ENCODE assay signal across 8 mouse cellular contexts in genomic region chr11:117330076-117330950, GRCm38 (mm10).
DNase-seq lines count a peak whose midpoint lies in the region; ATAC-seq and TF ChIP-seq lines count a peak whose summit lies in the region.

No protein-coding gene starts in this region.

- no peak for TF ChIP-seq CTCF in MEL (IDR thresholded peaks at IDR 0.05 in 2 of 3, conservative IDR thresholded peaks at IDR 0.05 in 1 of 3; ENCODE audit: control insufficient read depth in 1 of 3, insufficient read depth in 1 of 3, low read depth in 2 of 3, low read length in 3 of 3, poor library complexity in 1 of 3, severe bottlenecking in 1 of 3)

- H3K36me3 ChIP-seq in heart, embryonic 16.5 days (ENCODE audit: control insufficient read depth, insufficient read depth), result no peaks in the 10 kb centered on the region
- H3K36me3 ChIP-seq in MEL (ENCODE audit: control insufficient read depth in 1 of 2, insufficient read depth in 2 of 2, low read length in 2 of 2), result peaks cover 0 to 37% of the 10 kb centered on the region in 2 experiments; a peak in 2 of 4 replicates
- no peaks in the 10 kb centered on the region for H3K36me3 ChIP-seq in hindbrain, embryonic 11.5 days (ENCODE audit: control insufficient read depth, insufficient read depth, low read length)
- H3K36me3 ChIP-seq in liver, embryonic 15.5 days (replicated peaks), result no peaks in the 10 kb centered on the region

- no peak for ATAC-seq in heart, embryonic 16.5 days (replicated peaks; ENCODE audit: extremely low read depth, insufficient read depth, low FRiP score)
- no peak for ATAC-seq in hindbrain, embryonic 11.5 days (ENCODE audit: low FRiP score)
- ATAC-seq in liver, embryonic 15.5 days (ENCODE audit: insufficient read depth), result no peak

- intact Hi-C loops in heart, postnatal 10 days (cut with DNase I), result no loop called here

- H3K9me3 ChIP-seq in heart, embryonic 16.5 days (replicated peaks; ENCODE audit: control insufficient read depth, low read length), result no peaks in the 10 kb centered on the region
- no peaks in the 10 kb centered on the region for H3K9me3 ChIP-seq in MEL (replicated peaks; ENCODE audit: insufficient read depth, low read length)
- H3K9me3 ChIP-seq in hindbrain, embryonic 11.5 days (ENCODE audit: control insufficient read depth, low read length), result no peaks in the 10 kb centered on the region
- no peaks in the 10 kb centered on the region for H3K9me3 ChIP-seq in liver, embryonic 15.5 days (replicated peaks)

- peaks cover 67% of the 10 kb centered on the region for H3K4me1 ChIP-seq in heart, embryonic 16.5 days (ENCODE audit: control insufficient read depth, insufficient read depth, low read length)
- H3K4me1 ChIP-seq in MEL (ENCODE audit: control insufficient read depth in 1 of 2, insufficient read depth in 2 of 2, low read length in 2 of 2), result peaks cover 22 to 57% of the 10 kb centered on the region in 2 experiments
- peaks cover 31% of the 10 kb centered on the region for H3K4me1 ChIP-seq in hindbrain, embryonic 11.5 days (replicated peaks; ENCODE audit: control insufficient read depth, insufficient read depth, low read length)
- peaks cover 84% of the 10 kb centered on the region for H3K4me1 ChIP-seq in liver, embryonic 15.5 days (replicated peaks)

- H3K4me3 ChIP-seq in heart, embryonic 16.5 days (ENCODE audit: low read length), result no peak overlapping the region
- peak overlapping the region in 1 of 2 experiments; percentile 6; a peak in 1 of 4 replicates for H3K4me3 ChIP-seq in MEL (ENCODE audit: control insufficient read depth in 1 of 2, insufficient read depth in 1 of 2, low read depth in 2 of 2, low read length in 2 of 2)
- no peak overlapping the region for H3K4me3 ChIP-seq in hindbrain, embryonic 11.5 days (ENCODE audit: low read depth, low read length)
- no peak overlapping the region for H3K4me3 ChIP-seq in liver, embryonic 15.5 days (replicated peaks)

- WGBS in heart, embryonic 16.5 days, result 63% methylated on average over 12 of the region's 12 CpGs
- 72% methylated on average over 12 of the region's 12 CpGs for WGBS in hindbrain, embryonic 11.5 days
- 28% methylated on average over 12 of the region's 12 CpGs for WGBS in liver, embryonic 15.5 days (ENCODE audit: insufficient replicate concordance)

- TF ChIP-seq RAD21 in MEL (IDR thresholded peaks at IDR 0.05; ENCODE audit: low read depth, low read length), result no peak

- H3K9ac ChIP-seq in heart, embryonic 16.5 days (ENCODE audit: low read length), result no peak overlapping the region
- peak overlapping the region; percentile 76 for H3K9ac ChIP-seq in MEL (ENCODE audit: control insufficient read depth, low read depth, low read length, poor library complexity, severe bottlenecking)
- H3K9ac ChIP-seq in hindbrain, embryonic 11.5 days (ENCODE audit: low read depth, low read length), result 0 out of 2 replicates have a peak overlapping the region, but pooled peaks have one; percentile 94
- H3K9ac ChIP-seq in liver, embryonic 15.5 days, result no peak overlapping the region

- H3K27ac ChIP-seq in heart, embryonic 16.5 days (ENCODE audit: low read length), result peak overlapping the region; percentile 52; the same call in 1 of the 2 replicates
- H3K27ac ChIP-seq in MEL (ENCODE audit: control insufficient read depth, low read depth, low read length), result peak overlapping the region; percentile 83
- peak overlapping the region; percentile 98; the same call in 1 of the 2 replicates for H3K27ac ChIP-seq in hindbrain, embryonic 11.5 days (ENCODE audit: low read depth, low read length)
- peak overlapping the region; percentile 79 for H3K27ac ChIP-seq in liver, embryonic 15.5 days (replicated peaks)

- TF ChIP-seq POLR2A in MEL (IDR thresholded peaks at IDR 0.05; ENCODE audit: control insufficient read depth in 1 of 2, insufficient read depth in 1 of 2, low read depth in 1 of 2, low read length in 2 of 2, poor library complexity in 1 of 2), result no peak

- H3K4me2 ChIP-seq in heart, embryonic 16.5 days (ENCODE audit: low read depth, low read length), result no peak overlapping the region
- H3K4me2 ChIP-seq in hindbrain, embryonic 11.5 days (replicated peaks; ENCODE audit: low read depth, low read length), result no peak overlapping the region
- peak overlapping the region; percentile 78; the same call in 1 of the 2 replicates for H3K4me2 ChIP-seq in liver, embryonic 15.5 days

- H3K27me3 ChIP-seq in heart, embryonic 16.5 days (ENCODE audit: control insufficient read depth, insufficient read depth, low read length), result no peaks in the 10 kb centered on the region
- no peaks in the 10 kb centered on the region for H3K27me3 ChIP-seq in MEL (ENCODE audit: control insufficient read depth in 1 of 2, insufficient read depth in 2 of 2, low read length in 2 of 2)
- H3K27me3 ChIP-seq in hindbrain, embryonic 11.5 days (ENCODE audit: control insufficient read depth, insufficient read depth, low read length), result no peaks in the 10 kb centered on the region
- H3K27me3 ChIP-seq in liver, embryonic 15.5 days, result no peaks in the 10 kb centered on the region

- H3K79me2 ChIP-seq in MEL (ENCODE audit: control insufficient read depth, insufficient read depth, low read length, poor library complexity), result peaks cover 42% of the 10 kb centered on the region

- DNase-seq in heart, postnatal 10 days, result no peak
- DNase-seq in MEL (ENCODE audit: low read depth, low spot score), result peak; percentile 78
- no peak for DNase-seq in hindbrain, embryonic 11.5 days (ENCODE audit: low spot score)
- no peak for DNase-seq in cerebellum, postnatal 36 days
- no peak for DNase-seq in c-Kit-positive CD71-positive TER-119-positive erythroid progenitor cells, embryonic 14.5 days (ENCODE audit: low spot score)
- DNase-seq in urinary bladder, postnatal 14 days (ENCODE audit: low spot score), result no peak

- peak; percentile 35 to 43; a peak in 2 of 4 replicates for TF ChIP-seq EP300 in MEL (IDR thresholded peaks at IDR 0.05; ENCODE audit: low read depth in 1 of 2, low read length in 2 of 2)

TF ChIP-seq in MEL, 35 proteins besides CTCF, POLR2A, EP300 and RAD21 (continues in another document):
- TF ChIP-seq MYB (IDR thresholded peaks at IDR 0.05; ENCODE audit: low read depth, low read length) (no peak), POLR2AphosphoS2 (IDR thresholded peaks at IDR 0.05; ENCODE audit: low read length) (0 out of 2 replicates have a peak, but pooled peaks have one; percentile 15), TCF12 (IDR thresholded peaks at IDR 0.05; ENCODE audit: low read depth, low read length) (0 out of 2 replicates have a peak, but pooled peaks have one; percentile 17), GABPA (IDR thresholded peaks at IDR 0.05; ENCODE audit: low read depth, low read length) (no peak), BHLHE40 (IDR thresholded peaks at IDR 0.05; ENCODE audit: borderline replicate concordance, low read depth, low read length) (no peak), ZC3H11A (IDR thresholded peaks at IDR 0.05; ENCODE audit: low read depth, low read length) (peak; percentile 1; the same call in 1 of the 2 replicates), ZMIZ1 (IDR thresholded peaks at IDR 0.05; ENCODE audit: low read depth, low read length) (no peak), TAL1 (IDR thresholded peaks at IDR 0.05; ENCODE audit: low read length) (no peak), SMC3 (IDR thresholded peaks at IDR 0.05; ENCODE audit: low read depth, low read length) (0 out of 2 replicates have a peak, but pooled peaks have one; percentile 7), TBP (IDR thresholded peaks at IDR 0.05; ENCODE audit: low read depth, low read length) (no peak), RCOR1 (IDR thresholded peaks at IDR 0.05; ENCODE audit: low read depth, low read length) (peak; percentile 45; the same call in 1 of the 2 replicates), USF1 (IDR thresholded peaks at IDR 0.05; ENCODE audit: low read depth, low read length) (peak; percentile 86), MAFK (IDR thresholded peaks at IDR 0.05; ENCODE audit: borderline replicate concordance, low read depth, low read length) (no peak), MAX (IDR thresholded peaks at IDR 0.05; ENCODE audit: low read length) (peak; percentile 93), MYC (IDR thresholded peaks at IDR 0.05; ENCODE audit: low read depth, low read length) (peak; percentile 93), UBTF (IDR thresholded peaks at IDR 0.05; ENCODE audit: borderline replicate concordance, insufficient read depth, low read depth, low read length) (no peak), MXI1 (IDR thresholded peaks at IDR 0.05; ENCODE audit: low read depth, low read length) (peak; percentile 71), POLR2AphosphoS5 (IDR thresholded peaks at IDR 0.05; ENCODE audit: borderline replicate concordance, low read depth, low read length) (no peak), MAZ (IDR thresholded peaks at IDR 0.05; ENCODE audit: low read depth, low read length) (peak; percentile 77; the same call in 1 of the 2 replicates), CHD2 (IDR thresholded peaks at IDR 0.05; ENCODE audit: low read length) (no peak), ELF1 (IDR thresholded peaks at IDR 0.05; ENCODE audit: low read depth, low read length) (no peak), MEF2A (IDR thresholded peaks at IDR 0.05; ENCODE audit: extremely low read depth, insufficient replicate concordance, low read depth, low read length, poor library complexity, severe bottlenecking) (no peak), SIN3A (IDR thresholded peaks at IDR 0.05; ENCODE audit: low read length) (peak; percentile 61; the same call in 1 of the 2 replicates), USF2 (IDR thresholded peaks at IDR 0.05; ENCODE audit: borderline replicate concordance in 1 of 2, insufficient read depth in 1 of 2, low read depth in 1 of 2, low read length in 2 of 2) (no peak), NELFE (IDR thresholded peaks at IDR 0.05; ENCODE audit: low read depth, low read length) (0 out of 2 replicates have a peak, but pooled peaks have one; percentile 1), HCFC1 (IDR thresholded peaks at IDR 0.05; ENCODE audit: low read depth, low read length) (0 out of 2 replicates have a peak, but pooled peaks have one; percentile 14), CHD1 (IDR thresholded peaks at IDR 0.05; ENCODE audit: low read depth, low read length) (peak; percentile 77; the same call in 1 of the 2 replicates), ETS1 (IDR thresholded peaks at IDR 0.05; ENCODE audit: low read depth, low read length) (peak; percentile 34; the same call in 1 of the 2 replicates), KAT2A (conservative IDR thresholded peaks at IDR 0.05; ENCODE audit: low read depth, low read length) (no peak), NRF1 (IDR thresholded peaks at IDR 0.05; ENCODE audit: insufficient read depth, low read depth, low read length, poor library complexity, severe bottlenecking) (no peak), ZNF384 (IDR thresholded peaks at IDR 0.05; ENCODE audit: low read depth, low read length) (no peak), GATA1 (IDR thresholded peaks at IDR 0.05; ENCODE audit: low read depth, low read length) (0 out of 2 replicates have a peak, but pooled peaks have one; percentile 14), E2F4 (IDR thresholded peaks at IDR 0.05; ENCODE audit: borderline replicate concordance, low read depth, low read length) (no peak)

Comparison
In these comparisons a context has a peak if more than half of its experiments do, and no peak if none do; other contexts are left out.
1. H3K9ac ChIP-seq: peak in MEL (single experiment) and hindbrain, embryonic 11.5 days (single experiment); none in heart, embryonic 16.5 days (single experiment) and liver, embryonic 15.5 days (single experiment).
2. Peak in every context shown above with its lines, with median percentiles within 50 percentile points of each other: H3K27ac ChIP-seq.